Mouse (Mus musculus): ENCODE measurements around the gene Exosc5.

GRCm38 (mm10) chr7:25626509-25627430 lies 32.2 kb upstream of the Exosc5 start, which contains the start of gene B3gnt8:
- no peak for TF ChIP-seq CTCF (IDR thresholded peaks at IDR 0.05; ENCODE audit: low read depth, low read length)
- TF ChIP-seq EP300 (IDR thresholded peaks at IDR 0.05; ENCODE audit: insufficient read depth, low read depth, low read length) = no peak
- TF ChIP-seq POLR2A (IDR thresholded peaks at IDR 0.05; ENCODE audit: insufficient read depth, low read length) = no peak

Measured in ES-Bruce4 (cell line).